Mouse (Mus musculus) embryo, embryonic 9.5 days (tissue): ENCODE measurements around the gene Lrg1.
"Not testable (repeated sequence)": the region's sequence is repeated elsewhere in the genome, so short reads cannot be mapped to it uniquely, and the experiment has no call there.

Source experiments
- DNase-seq: peaks from one replicate; pipeline ENCODE4 v3.0.0-alpha.2; 2017; ENCODE audit errors: extremely low spot score

The Lrg1 gene

DNA sequence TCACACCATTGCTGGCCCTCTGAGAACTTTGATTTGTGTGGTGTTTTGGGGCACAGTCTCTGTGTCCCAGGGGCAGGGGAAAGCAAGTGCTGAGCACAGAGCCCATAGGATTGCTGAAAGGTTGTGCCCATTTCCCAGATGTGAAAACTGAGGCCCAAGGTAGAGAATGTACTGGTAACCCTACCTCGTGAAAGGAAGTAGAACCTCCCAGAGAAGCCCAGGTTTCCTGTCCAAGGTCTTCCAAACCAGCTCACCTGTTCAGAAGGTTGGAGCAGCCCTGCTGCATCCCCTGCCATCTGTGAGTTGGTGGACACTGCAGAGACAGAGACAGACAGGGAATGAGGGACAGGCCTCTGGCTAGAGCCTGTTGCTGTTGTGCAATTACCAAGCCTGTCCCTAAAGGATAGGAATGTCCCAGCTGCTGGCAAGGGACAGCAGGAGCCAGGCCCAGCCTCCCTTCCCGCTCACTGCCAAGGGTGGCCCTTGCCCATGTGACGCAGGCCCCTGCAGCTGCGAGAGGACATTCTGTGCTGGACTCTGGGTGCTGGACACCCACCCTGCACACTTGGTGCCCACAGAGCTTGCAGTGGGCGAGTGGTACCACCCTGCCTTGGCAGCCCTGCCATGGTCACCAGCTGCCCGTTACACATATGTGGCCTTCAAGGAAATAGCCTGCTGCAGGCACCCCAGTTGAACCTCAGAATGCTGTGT lies 13.3 kb downstream of the Lrg1 start:
- DNase-seq: no peak

- no peak for DNase-seq
Measured at GRCm38 (mm10) chr17:56107736-56108135, 14.1 kb downstream of the Lrg1 start.

DNA sequence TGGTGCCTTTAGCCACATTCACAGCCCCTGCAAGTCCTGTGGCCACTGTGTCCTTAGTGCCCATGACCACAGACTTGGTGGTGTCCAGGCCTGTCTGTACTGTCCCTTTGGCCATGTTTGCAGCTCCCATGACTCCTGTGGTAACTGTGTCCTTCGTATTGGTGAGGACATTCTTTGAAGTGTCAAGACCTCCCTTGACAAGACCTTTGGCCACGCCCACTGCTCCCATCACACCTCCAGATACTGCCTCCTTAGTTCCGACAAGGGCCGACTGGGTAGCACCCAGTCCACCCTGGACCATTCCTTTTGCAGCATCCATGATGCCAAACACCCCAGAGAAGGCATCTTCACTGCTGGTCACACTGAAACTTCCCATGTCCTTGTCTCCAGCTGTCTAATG lies 14.8 kb downstream of the Lrg1 start:
- DNase-seq: no peak

DNA sequence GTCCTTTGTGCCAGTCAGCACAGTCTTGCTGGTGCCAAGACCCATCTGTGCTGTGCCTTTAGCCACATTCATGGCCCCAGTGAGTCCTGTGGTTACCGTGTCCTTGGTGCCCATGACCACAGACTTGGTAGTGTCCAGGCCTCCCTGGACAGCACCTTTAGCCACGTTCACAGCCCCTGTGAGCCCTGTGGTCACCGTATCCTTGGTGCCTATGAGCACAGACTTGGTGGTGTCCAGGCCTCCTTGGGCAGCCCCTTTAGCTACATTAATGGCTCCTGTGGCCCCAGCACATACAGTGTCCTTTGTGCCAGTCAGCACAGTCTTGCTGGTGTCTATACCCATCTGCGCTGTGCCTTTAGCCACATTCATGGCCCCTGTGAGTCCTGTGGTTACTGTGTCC lies 15.4 kb downstream of the Lrg1 start:
- not testable (repeated sequence) for DNase-seq

- not testable (repeated sequence) for DNase-seq
Measured at GRCm38 (mm10) chr17:56104821-56105220, 17.0 kb downstream of the Lrg1 start.

DNA sequence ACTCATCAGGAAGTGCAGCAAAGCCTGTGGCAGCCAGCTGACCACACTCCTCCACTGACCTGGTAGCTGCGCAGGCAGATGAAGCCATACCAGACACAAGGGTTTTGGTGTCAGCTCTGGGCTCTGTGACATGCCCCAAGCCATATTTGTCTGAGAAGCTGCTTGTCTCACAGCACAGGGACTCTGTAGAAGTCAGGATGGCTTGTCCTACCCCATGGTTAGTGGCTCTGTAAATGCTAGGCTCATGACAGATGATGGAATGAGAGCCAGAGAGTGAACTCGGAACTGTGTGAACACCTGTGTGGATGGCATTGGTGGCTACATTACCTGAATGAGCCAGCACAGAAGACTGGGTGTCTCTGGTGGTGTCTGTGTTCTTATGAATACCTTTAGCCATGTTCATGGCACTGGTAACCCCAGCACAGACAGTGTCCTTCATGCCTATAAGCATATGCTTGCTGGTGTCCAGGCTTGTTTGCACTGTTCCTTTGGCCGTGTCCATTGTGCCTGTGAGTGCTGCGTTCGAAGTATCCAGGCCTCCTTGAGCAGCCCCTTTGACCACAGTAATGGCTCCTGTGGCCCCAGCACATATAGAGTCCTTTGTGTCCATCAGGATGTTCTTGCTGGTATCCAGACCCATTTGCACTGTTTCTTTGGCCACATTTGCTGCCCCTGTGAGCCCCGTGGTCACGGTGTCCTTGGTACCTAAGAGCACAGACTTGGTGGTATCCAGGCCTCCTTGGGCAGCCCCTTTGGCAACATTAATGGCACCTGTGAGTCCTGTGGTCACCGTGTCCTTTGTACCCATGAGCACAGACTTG lies 18.1 kb downstream of the Lrg1 start:
- DNase-seq: no peak

GRCm38 (mm10) chr17:56102927-56103326 lies 18.9 kb downstream of the Lrg1 start:
- DNase-seq: no peak

GRCm38 (mm10) chr17:56102158-56102557 lies 19.6 kb downstream of the Lrg1 start:
- DNase-seq: no peak

DNA sequence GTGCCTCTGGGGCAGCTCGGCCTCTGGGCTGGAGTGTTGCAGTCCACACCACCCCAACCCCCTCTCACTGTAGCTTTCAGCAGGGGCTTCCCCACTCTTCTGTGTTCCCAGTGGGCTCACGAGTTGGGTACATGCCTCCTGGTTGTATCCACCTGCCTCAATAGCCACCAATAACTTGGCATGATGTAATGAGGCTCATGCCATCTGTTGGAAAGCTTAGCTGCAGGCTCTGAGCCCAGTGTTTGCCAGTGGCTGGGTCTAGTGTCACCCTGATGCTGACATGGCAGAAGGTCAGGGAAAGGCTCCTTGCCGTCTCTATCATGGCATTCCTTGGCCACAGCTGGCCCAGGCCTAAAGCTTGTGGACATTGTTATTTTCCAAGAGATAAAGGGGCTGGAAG lies 21.0 kb downstream of the Lrg1 start:
- no peak for DNase-seq

DNA sequence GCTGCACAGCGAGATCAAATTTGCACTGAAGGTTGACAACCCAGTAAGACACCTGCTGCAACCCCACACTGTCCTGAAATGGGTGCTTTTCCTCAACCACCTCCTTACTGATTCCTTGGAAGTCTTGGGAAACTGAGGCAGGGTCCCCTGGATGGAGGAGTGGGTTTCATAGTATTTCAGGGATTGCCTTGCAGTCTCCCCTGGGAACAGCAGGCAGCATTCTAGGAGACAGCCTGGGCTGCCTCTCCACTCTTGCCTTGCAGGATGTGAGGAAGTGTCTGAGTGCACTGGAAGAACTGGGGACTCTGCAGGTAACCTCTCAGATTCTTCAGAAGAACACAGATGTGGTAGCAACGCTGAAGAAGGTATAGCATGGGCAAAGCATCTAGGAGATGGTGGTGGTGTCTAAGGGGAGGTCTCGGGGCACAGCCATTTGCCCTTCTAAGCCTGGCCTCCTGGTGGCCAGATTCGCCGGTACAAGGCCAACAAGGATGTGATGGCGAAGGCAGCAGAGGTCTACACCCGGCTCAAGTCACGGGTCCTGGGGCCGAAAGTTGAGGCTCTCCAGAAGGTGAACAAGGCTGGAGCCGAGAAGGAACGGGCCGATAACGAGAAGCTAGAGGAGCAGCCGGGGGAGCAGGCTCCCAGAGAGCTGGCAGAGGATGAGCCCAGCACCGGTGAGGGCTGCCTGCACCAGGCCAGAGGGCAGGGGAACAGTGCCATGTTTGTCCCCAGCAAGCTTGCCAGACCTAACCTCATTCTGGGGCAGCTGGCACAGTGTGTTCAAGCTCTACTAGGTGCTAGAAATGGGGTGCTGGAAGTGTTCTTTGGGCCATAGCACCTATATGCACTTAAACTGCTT lies 22.9 kb downstream of the Lrg1 start:
- DNase-seq: no peak

- DNase-seq: no peak
Measured at GRCm38 (mm10) chr17:56098180-56098579, 23.6 kb downstream of the Lrg1 start.

DNA sequence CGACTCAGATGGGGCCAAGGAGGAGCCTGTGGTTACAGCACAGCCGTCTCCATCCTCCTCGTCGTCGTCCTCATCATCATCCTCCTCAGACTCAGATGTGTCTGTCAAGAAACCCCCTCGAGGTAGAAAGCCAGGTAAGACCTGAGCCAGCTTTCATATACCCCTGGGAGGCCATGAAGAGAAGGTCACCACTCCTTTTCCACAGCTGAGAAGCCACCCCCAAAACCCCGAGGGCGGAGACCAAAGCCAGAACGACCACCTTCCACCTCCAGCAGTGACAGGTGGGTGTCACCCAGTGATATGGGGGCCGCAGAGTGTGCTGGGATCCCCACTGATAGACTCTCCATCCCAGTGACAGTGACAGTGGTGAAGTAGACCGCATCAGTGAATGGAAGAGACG lies 24.9 kb downstream of the Lrg1 start:
- DNase-seq: no peak

DNA sequence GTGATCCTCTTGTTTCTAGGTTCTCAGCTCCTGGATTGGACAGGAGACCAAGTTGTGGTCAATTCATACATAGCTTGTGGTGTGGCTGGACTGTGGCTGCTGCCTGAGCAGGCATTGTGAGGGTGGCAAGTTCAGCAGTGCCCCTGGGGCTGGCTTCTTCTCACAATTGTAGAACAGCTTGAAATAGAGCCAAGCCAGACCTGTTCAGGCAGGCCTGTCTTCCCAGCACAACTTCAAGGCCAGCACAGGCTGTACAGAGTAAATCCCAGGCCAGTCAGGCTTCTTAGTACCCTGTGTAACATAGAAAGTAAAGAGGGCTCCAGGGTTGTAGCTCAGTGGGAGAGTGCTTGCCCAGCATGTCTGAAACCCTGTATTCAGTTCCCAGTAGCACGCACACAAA lies 29.0 kb downstream of the Lrg1 start:
- DNase-seq: no peak

- no peak for DNase-seq
Measured at GRCm38 (mm10) chr17:56092312-56092711, 29.5 kb downstream of the Lrg1 start.

- peak; percentile 80 for DNase-seq
Measured at GRCm38 (mm10) chr17:56080781-56081585, 40.8 kb downstream of the Lrg1 start.

- DNase-seq: no peak
Measured at GRCm38 (mm10) chr17:56079921-56080320, 41.9 kb downstream of the Lrg1 start.

- peak; percentile 100 for DNase-seq
Measured at GRCm38 (mm10) chr17:56078880-56079795, 42.7 kb downstream of the Lrg1 start, which contains the start of gene Hdgfl2. Gene Hdgfl2, plus strand, starts transcription at chr17:56079634.

- not testable (repeated sequence) for DNase-seq
Measured at GRCm38 (mm10) chr17:56078361-56078760, 43.4 kb downstream of the Lrg1 start.

- no peak for DNase-seq
Measured at GRCm38 (mm10) chr17:56077523-56077922, 44.3 kb downstream of the Lrg1 start.

GRCm38 (mm10) chr17:56074827-56075208 lies 47.0 kb downstream of the Lrg1 start, which contains the start of gene Ubxn6:
Gene Ubxn6, minus strand, starts transcription at chr17:56075028.
- DNase-seq: peak; percentile 92
